Mouse (Mus musculus): Measurements from ENCODE around the gene Cldn14.
"Not testable (repeated sequence)": the region's sequence is repeated elsewhere in the genome, so short reads cannot be mapped to it uniquely, and the experiment has no call there.

Cldn14 gene

GRCm38 (mm10) chr16:94008737-94009136 lies at the start of gene Cldn14:
Gene Cldn14, minus strand, starts transcription at chr16:94008837.
- in situ Hi-C loops (cut with MboI, MseI), result no loop called here

- in situ Hi-C loops (cut with MboI, MseI), result no loop called here
Measured at GRCm38 (mm10) chr16:94055576-94055975, 46.9 kb upstream of the Cldn14 start.

- in situ Hi-C loops (cut with MboI, MseI), result no loop called here
Measured at GRCm38 (mm10) chr16:94055176-94055575, 46.5 kb upstream of the Cldn14 start.

- in situ Hi-C loops (cut with MboI, MseI), result no loop called here
Measured at GRCm38 (mm10) chr16:94050368-94050767, 41.7 kb upstream of the Cldn14 start.

- in situ Hi-C loops (cut with MboI, MseI), result loop anchor here (5.0 kb wide), 1 partner anchor 212 kb away; no protein-coding TSS in a partner anchor
Measured at GRCm38 (mm10) chr16:94044996-94045395, 36.4 kb upstream of the Cldn14 start.

GRCm38 (mm10) chr16:94043797-94044196 lies 35.2 kb upstream of the Cldn14 start:
- in situ Hi-C loops (cut with MboI, MseI), result loop anchor here (5.0 kb wide), 1 partner anchor 214 kb away; no protein-coding TSS in a partner anchor

- in situ Hi-C loops (cut with MboI, MseI), result loop anchor here (5.0 kb wide), 1 partner anchor 216 kb away; no protein-coding TSS in a partner anchor
Measured at GRCm38 (mm10) chr16:94041065-94041712, 32.6 kb upstream of the Cldn14 start.

- in situ Hi-C loops (cut with MboI, MseI), result loop anchor here (5.0 kb wide), 1 partner anchor 217 kb away; no protein-coding TSS in a partner anchor
Measured at GRCm38 (mm10) chr16:94040485-94040884, 31.8 kb upstream of the Cldn14 start.

GRCm38 (mm10) chr16:94038986-94039341 lies 30.3 kb upstream of the Cldn14 start:
- in situ Hi-C loops (cut with MboI, MseI), result no loop called here

- in situ Hi-C loops (cut with MboI, MseI), result no loop called here
Measured at GRCm38 (mm10) chr16:94038272-94038985, 29.8 kb upstream of the Cldn14 start.

- in situ Hi-C loops (cut with MboI, MseI), result no loop called here
Measured at GRCm38 (mm10) chr16:94037280-94037679, 28.6 kb upstream of the Cldn14 start.

- in situ Hi-C loops (cut with MboI, MseI), result no loop called here
Measured at GRCm38 (mm10) chr16:94034152-94034551, 25.5 kb upstream of the Cldn14 start.

GRCm38 (mm10) chr16:94032270-94032669 lies 23.6 kb upstream of the Cldn14 start:
- in situ Hi-C loops (cut with MboI, MseI), result no loop called here

- in situ Hi-C loops (cut with MboI, MseI), result no loop called here
Measured at GRCm38 (mm10) chr16:94023352-94024280, 15.0 kb upstream of the Cldn14 start.

- in situ Hi-C loops (cut with MboI, MseI), result not testable (repeated sequence)
Measured at GRCm38 (mm10) chr16:94019725-94020124, 11.1 kb upstream of the Cldn14 start.

- in situ Hi-C loops (cut with MboI, MseI), result no loop called here
Measured at GRCm38 (mm10) chr16:94017953-94018352, 9.3 kb upstream of the Cldn14 start.

GRCm38 (mm10) chr16:94014489-94015096 lies 6.0 kb upstream of the Cldn14 start:
- in situ Hi-C loops (cut with MboI, MseI), result no loop called here

- in situ Hi-C loops (cut with MboI, MseI), result not testable (repeated sequence)
Measured at GRCm38 (mm10) chr16:94013328-94014086, 4.9 kb upstream of the Cldn14 start.

GRCm38 (mm10) chr16:94011224-94011623 lies 2.6 kb upstream of the Cldn14 start:
- in situ Hi-C loops (cut with MboI, MseI), result no loop called here

GRCm38 (mm10) chr16:94010633-94011032 lies 2.0 kb upstream of the Cldn14 start:
- in situ Hi-C loops (cut with MboI, MseI), result no loop called here

- in situ Hi-C loops (cut with MboI, MseI), result no loop called here
Measured at GRCm38 (mm10) chr16:94010156-94010555, 1.5 kb upstream of the Cldn14 start.

All from regulatory T cell (primary cell).